Mouse (Mus musculus): ENCODE measurements at regions not wholly inside any gene's neighbourhood (a gene's known extent, or its start where the extent isn't known, plus 50 kb on each side); places are given as distances from the start of the nearest gene placed in this dataset.
"Not testable (repeated sequence)": the region's sequence is repeated elsewhere in the genome, so short reads cannot be mapped to it uniquely, and the experiment has no call there.

DNA sequence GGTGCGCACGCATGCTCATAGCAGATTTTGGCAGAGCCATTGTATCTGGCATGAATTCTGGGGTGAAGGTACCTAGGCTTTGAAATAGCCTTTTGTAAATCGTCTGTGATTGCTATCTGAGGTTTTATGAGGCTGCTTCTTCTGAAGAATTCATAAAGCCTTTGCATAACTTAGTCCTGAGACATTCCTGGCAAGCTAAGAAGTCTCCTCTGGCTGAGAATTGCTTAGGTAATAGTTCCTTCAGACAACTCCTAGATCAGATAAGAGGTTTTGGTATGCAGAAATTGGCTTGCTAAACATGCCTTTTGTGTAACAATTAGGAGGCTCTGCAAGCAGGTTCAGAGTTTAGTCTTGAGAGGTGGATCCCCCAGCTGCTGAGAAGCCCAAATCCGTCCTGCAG lies 82.7 kb downstream of the Pmp22 start:
- no peak for DNase-seq

DNA sequence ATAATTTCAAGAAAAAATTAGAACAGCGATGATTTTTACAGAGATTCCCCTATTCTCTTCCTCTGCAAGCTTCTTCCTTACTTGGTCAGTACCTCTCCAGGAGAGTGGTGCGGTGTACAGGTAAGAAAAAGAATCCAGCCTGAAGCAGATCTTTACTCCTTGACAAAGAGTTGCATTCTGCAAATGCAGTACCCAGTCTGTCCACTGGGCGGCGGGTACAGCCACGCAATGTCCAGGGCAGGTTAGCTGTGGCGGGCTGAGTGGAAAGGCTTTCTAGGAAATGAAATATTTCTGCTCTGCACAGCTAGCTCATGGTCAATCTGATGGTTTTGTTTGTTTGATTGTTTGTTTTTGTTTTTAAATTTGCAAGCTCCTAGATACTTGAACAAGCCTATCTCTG lies 84.3 kb downstream of the Pmp22 start:
- DNase-seq = peak; percentile 65

DNA sequence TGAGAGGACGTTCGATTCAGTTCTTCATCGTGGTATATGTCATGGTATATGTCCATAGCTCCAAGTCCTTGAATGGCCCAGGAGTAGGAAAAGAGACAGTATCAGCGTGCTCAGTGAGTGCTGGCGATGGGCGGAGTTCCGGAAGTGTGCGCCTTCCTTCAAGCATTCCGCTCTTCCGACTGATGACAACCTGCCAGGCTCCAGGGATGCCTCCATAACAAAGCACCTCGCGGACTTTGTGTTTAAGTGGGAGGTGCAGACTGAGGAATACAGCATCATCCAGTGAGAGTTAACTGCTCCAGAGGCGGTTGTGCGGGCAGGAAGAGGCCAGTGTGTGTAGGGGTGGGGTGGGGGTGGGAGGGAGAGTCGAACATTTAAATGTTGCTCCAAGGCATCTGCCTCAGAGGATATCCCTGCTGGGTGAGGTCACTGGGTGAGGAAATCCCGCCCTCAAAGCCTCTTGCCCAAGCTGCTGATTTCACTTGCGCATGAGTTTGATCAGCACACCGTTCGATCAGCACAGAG lies 85.2 kb downstream of the Pmp22 start:
- DNase-seq = no peak

DNA sequence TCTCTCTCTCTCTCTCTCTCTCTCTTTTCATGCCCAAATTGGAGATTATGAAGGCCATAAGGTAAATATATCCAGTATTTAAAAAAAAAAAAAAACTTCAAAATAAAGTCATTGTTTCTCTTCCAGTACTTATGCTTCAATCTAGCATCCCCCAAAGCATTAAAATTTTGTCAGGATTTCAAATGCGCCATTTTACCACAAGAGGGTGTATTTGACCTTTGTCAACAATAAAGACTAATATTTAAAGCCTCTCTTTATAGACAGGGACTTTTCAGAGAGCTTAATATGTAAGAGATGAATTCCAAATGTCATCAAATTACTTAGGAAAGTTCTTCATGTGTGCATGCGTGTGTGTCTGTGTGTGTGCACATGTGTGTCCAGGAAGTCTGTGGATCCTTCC lies 87.2 kb downstream of the Pmp22 start:
- no peak for DNase-seq

DNA sequence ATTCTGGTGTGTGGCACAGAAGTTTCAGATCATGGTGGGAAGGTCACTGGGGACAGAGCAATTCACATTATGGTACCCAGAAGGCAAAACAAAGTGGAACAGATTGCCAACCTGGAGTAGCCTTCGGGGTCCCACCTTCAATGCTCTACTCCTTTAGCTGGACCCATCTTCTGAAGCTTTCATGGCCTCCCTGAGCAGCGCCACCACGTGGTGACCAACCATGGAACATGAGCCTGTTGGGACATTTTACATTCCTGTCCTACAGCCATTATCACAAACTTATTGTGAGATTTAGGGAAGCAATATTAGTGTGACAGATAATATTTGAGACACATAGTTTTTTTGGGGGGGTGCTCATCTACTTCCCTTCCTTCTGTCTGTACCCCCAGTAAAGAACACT lies 88.3 kb downstream of the Pmp22 start:
- DNase-seq = no peak

DNA sequence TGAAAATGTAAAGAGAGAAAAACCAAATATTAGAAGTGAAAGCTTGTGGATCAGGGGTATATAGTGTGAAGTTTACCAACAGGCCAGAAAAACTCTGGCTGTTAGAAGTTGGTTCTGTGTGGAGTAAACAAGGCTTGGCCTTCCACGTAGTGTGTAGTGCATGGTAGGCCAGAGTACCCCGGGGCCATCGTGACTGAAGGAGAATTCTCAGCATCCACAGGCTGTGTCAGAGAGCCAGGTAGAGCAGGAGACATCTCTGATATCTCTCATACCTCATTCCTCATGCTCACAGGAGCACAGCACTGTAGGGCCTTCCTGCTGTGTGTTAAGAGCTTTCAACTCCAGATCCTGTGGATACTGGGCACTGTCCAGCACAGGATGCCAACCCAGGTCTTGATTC lies 97.7 kb downstream of the Pmp22 start:
- no peak for DNase-seq

DNA sequence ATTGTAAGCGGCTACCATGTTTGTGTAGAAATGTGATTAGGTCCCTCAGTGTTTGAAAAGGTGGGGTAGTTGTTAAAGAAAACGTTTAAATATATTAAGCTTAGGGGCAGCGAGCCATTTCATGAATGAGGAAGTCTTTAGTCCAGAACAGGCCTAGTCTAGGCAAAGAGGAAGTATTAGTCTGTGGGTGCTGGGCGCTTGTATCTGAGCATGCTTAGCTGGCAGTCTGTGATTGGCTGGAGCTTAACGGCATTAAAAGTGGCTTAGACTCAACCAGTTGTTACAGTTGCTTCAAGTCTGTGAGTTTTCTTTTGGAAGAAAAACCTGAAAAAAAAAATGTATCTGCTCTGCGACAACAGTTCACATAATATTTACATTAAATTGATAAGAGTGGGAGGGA lies 102.0 kb downstream of the Pmp22 start:
- DNase-seq = no peak

DNA sequence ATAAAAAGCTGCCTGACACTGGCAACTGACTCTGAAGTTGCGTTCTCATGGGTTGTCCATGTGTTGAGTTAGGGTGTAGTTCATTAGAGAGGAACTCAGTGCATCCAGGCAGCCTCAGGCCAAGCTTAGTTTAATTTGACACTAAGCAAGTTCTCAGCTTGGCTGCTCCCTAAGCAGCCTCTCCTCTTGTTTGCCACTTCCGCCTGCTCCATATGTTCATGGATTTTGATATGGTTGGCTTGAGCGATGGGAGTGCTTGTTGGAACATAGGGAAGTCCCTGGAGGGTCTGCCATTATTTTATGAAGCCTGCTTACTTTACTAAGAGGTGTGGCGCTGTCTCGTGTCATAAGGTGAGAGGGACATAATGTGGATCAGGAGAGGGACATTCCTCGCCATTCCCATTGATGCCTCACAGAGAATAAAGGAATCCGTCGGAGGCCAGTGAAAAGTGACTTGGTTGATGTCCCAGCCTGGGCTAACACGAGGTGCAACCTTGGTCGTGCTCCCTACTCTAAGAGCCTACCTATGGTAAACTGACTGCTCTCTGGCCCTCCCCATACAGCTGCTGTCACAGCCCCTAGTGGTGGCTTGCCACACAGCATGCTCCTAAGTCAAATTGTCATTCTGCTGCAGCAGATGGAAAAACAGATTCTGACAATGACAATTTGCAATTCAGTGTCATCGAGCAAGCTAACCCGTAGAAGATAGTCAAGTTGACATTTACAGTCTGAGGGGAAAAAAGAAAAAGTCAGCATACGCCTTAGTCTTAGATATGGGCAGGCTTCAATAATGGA lies 104.6 kb downstream of the Pmp22 start:
- DNase-seq = no peak

DNA sequence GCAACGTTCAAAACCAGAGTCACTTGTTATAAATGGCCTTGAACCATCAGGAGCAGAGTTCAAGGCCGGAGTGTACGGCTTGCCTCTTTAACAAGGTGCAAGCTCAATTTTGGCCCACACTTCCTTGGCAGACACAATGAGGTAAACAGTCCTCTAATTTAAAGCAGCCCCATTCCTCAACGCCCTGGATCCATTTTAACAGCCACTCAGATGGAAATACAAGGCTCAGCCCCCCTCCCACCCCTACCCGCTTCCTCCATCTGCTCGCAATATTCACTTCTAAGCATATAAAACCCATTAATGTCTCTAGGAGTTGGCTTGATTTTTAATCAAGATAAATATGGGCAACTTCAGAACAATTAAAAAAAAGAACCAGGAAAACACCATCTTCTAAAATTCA lies 105.7 kb downstream of the Pmp22 start:
- no peak for DNase-seq

DNA sequence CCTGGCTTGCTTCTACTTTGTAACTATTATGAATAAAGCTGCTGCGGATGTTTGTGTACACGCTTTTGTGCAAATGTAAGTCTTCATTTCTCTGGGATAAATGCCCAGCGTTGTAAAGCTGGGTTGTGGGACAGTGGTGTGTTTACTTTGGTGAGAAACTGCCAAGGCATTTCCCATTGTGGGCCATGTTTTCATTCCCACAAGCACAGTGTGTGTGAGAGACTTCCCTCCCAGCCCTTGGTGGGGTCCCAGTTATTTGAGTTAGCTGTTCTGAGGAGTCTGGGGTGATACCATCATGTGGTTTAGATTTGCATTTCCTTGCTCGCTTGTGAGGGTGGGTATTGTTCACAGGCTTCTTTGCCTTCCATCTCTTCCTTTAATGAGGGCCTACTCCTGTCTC lies 109.9 kb downstream of the Pmp22 start:
- DNase-seq = no peak

DNA sequence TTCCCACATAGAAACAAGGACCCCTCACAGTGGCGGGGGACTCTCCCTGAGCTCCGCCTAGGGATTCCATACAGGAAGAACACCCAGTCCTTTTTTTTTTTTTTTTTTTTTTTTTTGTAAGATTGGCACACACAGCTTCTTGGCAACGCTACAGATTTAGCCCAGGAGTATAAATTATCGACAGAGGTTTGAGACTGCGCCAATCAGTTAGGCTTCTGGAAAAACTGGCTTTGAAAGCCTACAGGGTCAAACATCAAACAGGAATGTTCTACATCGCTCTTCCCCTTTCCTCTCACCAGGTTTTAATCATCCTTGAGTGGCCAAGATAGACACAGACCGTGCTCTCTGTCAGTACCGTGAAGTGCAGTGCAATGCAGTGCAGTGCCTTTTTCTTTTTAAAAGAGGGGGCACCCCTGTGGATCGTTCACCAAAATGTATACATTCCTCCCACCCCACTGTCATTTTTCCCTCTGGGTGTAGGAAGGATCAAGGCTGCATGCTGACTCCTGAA lies 115.2 kb downstream of the Pmp22 start:
- no peak for DNase-seq

DNA sequence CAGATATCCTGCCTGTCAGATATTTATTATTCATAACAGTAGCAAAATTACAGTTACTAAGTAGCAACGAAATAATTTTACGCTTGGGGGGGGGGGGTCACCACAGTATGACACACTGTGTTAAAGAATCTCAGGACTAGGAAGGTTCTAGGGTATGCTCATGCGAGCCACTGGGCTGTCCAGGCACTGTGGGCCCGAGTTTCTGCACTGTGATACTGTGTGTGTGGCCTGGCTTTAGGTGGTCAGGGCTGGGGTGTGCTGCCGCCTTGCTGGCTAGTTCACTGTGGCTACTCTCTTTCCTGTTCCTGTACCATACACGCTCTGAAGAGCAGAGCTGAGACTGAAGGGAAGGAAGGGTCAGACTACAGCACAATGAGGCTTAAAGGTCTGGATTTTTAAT lies 116.3 kb downstream of the Pmp22 start:
- no peak for DNase-seq

DNA sequence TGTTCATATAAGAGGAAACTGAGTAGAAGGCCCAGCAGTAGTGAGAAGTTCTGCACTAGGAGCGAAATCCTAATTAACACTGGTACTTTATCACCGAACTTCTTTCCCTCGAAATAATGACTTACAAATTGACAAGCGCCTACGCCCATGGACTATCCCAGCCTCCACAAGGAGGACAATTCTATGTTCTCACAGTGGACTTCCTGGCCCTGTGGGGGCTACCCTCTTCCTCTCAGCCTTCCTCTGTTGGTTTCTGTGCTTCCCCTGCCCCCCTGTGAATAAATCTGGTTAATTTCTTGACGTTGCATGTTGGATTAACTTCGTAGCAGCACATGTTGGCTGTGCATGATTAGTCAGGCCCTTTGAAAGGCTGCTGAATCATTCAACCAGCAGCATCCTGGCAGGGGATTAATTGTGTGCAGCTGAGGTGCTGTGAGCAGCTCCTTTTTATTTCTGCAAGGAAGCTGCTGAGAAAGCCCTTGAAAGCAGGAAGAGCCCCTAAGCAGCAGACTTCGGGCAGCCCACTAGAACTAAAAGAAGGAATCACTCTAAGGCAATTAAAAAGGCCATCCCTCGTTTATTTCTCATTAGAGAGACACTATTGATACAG lies 117.4 kb downstream of the Pmp22 start:
- no peak for DNase-seq

DNA sequence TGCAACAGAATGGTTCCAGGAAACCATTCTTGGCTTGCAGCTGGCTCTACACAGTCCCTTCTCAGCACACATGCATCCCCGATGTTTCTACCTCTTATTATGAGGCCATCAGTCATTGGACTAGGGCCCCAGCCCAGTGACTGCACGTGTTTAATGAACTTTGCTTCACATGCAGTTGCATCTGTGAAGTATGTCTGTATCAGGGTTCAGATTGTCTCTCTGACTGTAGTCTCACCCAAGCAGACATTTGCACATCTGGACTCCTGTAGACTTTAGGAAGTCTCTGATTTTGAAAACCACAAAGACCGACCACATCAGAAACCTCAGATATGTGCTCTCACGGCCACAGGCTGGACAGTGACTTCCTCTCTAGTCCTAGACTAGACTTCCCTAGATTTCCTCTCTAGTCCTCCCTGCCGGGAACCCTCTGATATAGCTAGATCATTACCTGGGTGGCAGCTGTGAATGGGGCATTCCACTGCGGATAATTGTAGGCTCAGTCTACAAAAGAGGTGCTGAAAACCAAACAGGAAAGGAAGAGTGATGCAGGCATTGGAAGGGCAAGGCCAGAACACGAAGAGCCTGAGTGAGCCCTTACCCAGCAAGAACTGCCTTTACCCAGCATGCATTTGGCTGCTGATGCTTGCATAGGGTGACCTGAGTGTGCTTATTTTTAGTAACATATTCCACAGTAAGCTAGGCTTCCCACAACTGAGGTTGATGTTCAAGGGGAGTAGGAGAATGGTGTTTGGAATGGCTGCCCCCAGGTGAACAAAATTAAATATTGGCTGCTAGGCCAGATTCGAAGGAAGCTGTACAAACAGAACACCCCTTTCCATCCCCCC lies 123.5 kb downstream of the Pmp22 start:
- no peak for DNase-seq

DNA sequence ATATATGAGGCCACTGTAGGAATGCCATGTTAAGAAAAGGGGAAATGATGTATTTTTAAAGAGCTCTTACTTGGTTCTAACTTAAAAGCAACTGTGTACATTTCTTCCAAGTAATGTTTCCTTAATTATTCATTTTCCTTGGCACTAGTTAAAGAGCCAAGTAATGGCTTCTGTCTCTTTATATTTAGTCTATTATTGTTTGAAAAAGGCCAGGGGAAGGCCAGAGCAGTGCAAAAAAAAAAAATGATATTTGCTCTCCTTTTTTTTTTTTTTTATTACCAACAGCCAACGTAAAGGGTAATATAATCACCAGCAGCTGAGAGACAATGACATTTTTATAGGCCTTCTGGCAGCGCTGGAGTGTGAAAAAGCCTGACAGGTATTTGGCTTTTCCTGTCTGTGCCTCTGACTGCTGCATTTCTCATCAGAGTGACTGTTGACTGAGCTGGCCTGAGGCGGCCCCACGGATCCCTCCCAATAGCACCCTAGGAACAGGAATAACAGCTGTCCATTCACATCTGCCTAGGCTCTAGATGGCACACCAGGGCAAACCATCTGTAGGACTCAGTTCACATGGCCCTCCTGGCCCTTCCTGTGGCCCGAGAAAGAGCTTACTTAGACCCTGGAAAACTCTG lies 124.3 kb downstream of the Pmp22 start:
- DNase-seq = no peak

DNA sequence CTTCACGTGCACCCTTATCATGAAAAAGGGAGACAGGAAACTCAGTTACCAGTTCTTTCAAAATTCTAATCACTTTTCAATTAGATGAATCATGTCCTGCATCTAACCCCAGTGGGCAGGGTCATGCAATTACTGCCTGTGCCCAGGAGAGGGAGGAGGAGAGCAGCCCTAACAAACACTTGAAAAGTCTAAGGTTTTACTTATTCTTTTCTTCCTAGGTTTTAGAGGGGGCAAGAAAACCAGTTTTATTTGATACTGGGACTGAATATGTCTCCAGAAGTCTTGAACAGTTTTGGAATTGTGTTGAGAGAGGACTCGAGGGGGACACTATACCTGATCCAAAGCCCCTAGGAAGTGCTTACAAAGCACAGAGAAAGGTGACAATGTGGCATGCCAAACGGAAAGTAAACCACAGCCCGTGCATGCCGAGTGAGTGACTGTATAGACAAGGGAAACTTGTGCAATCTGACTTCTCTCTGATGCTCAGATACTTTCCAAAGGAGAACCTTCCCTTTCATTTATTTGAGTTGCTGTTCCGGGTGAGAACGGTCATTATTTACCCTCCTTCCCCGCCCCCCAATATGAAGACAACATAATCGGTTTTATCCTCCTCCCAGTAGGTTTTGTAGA lies 135.8 kb downstream of the Pmp22 start:
- DNase-seq = peak; percentile 24

DNA sequence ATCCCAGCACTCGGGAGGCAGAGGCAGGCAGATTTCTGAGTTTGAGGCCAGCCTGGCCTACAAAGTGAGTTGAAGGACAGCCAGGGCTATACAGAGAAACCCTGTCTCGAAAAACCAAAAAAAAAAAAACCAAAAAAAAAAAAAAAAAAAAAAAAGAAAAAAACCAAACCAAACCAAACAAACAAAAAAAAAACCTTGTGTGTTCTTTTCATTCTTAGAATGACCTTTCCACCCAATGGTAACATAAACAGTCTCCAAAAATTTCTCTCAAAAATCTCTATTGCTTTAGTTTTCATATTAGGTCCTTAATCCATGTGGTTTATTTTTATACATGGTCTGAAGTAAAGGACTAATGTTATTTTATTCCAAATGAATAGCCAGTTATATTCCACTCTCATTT lies 137.5 kb downstream of the Pmp22 start:
- DNase-seq = not testable (repeated sequence)

DNA sequence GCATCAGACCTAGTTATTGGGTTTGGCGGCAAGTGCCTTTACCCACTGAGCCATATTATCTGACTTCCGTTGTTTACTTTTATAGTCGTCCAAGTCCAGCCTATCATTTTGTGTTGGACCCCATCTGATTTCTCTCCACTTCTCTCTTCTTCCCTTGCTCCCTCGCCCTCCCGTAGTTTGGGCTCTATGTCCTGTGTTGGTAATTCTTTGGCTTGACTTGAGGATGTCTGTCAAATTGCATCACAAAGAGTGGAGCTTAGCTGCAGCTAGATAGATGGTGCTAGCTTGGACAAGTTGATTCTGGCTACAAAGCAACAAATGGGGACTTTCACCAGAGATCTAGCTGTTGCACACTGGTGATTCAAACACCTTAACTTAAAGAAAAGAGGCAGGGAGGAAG lies 147.9 kb downstream of the Pmp22 start:
- no peak for DNase-seq

DNA sequence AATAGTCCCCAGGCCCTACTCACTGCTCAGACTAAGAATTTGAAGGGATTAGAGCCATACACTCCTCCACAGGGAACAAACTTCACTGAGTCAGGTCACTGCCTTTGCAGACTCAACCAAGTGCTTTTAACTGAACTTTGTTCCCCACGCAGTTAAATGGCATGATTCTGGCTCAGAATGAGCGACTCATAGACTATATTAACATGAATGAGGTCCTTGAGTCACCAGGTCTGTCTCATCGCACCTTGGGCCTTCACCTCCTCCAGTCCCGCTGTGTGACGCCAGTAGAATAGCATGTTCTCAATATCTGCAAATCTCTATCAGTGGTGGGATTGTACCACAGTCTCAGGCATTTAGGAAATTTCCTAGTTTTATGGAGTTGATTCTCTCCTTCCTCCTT lies 153.1 kb downstream of the Pmp22 start:
- DNase-seq = no peak

DNA sequence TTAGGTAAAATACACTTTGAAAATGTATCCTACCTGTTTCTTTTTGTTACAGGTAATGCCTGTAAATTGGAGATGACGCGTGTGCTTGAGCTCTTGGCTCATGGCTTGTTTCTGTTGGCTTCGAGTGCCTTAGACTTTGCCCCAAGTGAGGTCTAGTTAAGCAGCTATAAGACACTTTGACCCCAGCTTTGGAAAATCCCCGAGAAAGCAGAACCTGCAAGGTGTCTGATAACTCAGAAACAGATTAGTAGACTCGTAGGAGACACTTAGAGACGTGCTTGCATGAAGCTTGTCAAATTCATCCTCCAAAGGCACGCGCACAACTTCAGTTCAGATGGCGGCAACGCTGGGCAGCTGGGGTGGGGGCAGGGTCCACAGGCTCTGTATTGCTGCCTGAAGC lies 153.8 kb downstream of the Pmp22 start:
- no peak for DNase-seq

DNA sequence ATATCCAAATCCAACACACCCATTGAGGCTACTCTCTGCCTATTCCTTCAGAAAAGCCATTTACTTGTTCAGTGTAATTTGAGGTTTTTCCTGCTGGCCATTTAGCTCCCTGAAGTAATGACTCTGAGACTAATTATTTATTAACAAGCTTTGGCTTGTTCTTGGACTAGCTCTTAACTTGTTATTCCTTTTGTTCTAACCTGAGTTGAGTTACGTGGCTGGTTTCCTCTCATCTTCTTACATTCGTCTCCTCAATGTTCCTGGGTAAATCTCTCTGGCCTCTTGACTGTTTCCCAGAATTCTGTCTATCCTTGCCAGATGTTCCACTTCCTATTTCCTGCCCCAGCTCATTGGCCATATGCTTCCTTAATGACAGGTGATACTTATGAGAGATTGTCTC lies 157.2 kb downstream of the Pmp22 start:
- DNase-seq = no peak

DNA sequence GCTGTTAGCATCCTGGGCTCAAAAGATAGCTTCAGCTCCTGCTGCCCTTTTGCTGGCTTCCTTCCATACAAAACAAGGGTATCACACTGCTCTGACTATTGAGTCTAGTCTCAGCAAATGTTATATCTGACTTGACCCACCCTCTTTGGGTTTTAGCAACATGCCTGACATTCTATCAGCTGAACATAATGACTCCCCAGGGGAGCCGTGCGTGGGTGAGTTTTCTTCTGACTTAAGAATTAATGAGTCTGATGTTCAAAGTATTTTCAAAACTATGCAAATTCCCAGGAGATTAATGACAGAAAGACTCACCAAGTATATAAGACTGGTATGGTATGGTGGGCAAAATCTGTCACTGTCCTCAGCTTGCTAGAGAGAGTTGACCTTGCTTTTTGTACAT lies 159.0 kb downstream of the Pmp22 start:
- no peak for DNase-seq

DNA sequence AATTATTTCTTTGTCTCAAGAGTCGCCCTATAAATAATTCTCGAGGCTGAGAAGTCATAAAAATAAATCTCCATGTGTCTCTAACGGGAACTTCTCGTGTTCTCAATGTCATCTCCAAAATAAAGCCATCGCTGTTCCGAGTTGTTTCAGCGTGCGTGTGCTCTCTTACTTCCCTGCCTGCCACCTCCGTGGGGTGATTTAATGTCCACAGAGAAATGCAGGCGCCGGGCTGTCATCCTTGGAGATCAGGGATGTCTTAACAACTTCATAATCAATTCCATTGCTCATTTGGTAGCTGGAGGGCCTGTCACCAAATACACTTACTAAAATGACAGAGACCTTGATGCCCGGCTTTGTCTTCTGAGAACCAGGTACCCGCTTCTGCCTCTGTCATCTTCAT lies 161.8 kb downstream of the Pmp22 start:
- no peak for DNase-seq
